Mouse (Mus musculus) left cerebral cortex, postnatal 10 days (tissue): ENCODE data around the gene B230118H07Rik. TPM values are rescaled to one million over a fixed set of nuclear protein-coding genes. Genes with fewer than 3 reads are reported as not detected.
A peak's percentile ranks its signal among the peaks of the same experiment; 100 is the strongest.
"Not testable (repeated sequence)": the region's sequence is repeated elsewhere in the genome, so short reads cannot be mapped to it uniquely, and the experiment has no call there.

Experiments used
- DNase-seq, 2 experiments: peaks; one replicate each; pipeline ENCODE4 v3.0.0; 2021 to 2022; ENCODE audit warnings: low spot score in 2 of 2, mixed read lengths in 1 of 2; ENCODE audit errors: extremely low spot score in 1 of 2
- intact Hi-C: fragments of 180-260 bp; cut with DNase I; formaldehyde crosslinking; loops from one replicate; pipeline ENCODE4 v1.15.1; 2025
- total RNA-seq, 2 experiments: library from RNA; stranded (reverse); gene quantifications; 2 replicates each; pipeline ENCODE4 v1.2.3; 2021

The B230118H07Rik gene
- total RNA-seq, 2 experiments from 2014 or later, result 24.7 to 27.9 TPM

DNA sequence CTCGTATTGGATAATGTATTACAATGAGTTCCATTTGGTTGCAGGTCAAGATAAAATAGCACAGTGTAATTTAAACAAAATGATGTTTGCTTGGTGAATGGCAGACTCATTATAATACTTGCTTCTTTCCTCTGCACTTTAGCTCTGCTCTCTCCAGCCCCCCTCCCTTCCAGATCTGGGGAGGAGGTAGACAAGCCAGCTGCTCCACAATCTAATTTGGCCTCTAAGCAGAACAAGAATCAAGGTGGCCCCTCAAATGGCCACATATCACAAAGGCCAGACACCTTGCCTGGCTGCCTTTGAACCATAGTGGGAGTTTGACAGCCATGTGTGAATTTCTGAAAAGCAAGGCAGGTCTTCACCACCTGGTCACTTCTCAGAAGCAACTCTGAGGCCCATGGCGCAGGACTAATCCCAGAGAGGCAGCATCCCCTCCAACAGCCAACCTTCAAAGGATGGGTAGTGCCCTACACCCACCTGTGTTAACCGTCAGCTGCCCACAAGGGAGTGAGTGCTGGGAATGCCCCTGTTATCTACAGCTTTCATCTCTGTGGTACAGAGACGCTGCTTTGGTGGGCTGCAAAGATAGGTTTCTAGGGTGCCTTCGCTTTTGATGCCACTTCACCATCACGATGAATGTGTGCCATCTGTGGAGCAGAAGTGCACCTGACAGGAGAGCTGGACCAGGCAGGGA is 98.2 kb downstream of the B230118H07Rik start:
- DNase-seq, result no peak
- intact Hi-C loops, result no loop called here

DNA sequence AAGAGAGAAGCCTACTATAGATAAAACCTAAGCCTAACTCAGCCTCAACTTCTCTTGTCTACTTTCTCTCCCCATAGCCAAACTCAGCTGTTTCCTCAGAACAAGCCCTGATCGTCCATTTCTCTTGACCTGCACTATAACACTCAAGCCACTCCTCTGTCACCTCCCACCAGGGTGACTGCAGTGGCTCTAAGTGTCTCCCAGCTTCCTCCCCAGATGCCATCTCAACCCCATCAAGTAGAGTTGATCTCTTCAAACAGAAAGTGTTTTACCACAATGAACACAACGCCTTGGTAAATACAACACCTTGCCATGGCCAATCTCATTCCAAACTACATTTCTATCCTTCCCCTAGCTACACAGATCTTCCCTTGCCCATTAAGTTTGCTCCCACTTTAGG is 99.2 kb downstream of the B230118H07Rik start:
- intact Hi-C loops, result no loop called here
- DNase-seq, result no peak

DNA sequence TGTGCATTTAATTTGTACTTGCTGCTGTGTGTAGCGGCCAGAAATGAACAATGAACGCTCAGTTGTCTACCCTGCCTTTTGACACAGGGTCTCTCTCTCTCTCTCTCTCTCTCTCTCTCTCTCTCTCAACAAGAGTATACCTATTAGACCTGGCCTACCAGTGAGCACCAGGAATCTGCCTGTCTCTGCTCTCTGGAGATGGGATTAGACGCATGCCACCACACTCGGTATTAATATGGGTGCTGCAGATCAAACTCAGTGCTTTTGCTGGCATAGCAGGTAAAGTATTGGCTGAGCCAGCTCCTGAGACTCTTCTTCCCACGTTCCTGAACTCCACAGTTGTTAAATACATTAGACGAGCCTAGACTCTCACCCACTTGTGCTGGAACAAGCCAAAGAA is 100.5 kb downstream of the B230118H07Rik start:
- DNase-seq, result no peak
- intact Hi-C loops, result no loop called here

DNA sequence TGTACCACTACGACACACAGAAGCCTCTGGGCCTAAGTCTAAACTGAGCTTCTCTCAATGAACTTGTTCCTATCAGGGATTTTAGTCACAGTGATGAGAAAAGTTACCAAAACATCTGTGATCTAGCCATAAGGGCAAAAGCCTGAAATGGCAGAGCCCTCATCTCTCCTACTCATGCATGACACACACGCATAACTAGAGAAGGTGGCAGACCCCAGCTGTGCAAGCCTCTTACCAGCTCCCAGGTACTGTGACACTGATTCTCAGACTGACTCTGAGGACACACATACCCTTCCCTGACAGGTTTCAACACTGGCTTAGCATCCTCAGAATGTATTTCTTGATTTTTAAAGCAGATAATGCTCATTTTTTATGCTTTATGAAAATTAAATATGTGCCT is 103.7 kb downstream of the B230118H07Rik start:
- intact Hi-C loops, result no loop called here

DNA sequence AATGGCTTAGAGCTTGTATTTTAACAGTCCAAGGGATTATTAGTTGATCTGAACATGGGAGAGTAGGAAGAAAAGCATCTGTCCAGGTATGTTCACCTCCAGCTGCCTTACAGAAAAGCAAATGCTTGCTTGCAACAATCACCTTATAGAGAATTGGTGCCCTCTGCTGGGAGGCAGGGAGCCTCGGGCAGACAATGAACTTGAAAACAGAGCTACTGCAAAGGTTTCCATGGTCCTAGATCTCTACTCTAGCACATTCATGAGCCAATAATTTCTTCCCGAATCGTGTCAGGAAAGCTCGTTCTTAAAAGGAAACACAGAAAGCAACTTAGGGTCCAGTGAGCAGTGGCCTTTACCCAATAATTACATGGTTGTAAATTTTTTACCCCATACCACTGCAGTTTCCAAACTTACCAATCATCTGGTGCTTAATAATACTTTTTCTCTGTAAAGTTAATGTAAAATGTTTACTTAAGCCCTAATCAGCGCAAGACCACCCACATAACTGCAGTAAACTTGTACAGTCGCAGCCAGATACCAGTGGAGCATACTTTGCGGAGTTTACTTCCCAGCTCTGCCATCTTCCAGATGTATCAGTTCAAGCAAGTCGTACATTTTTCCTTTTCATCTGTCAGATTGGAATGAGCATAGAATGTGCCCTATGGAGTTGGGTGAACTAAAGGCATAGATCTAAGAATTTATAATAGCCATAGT is 105.5 kb downstream of the B230118H07Rik start:
- DNase-seq, result no peak
- intact Hi-C loops, result no loop called here

More for the DNA sequence above, 103.7 kb downstream of the B230118H07Rik start:
- DNase-seq, result no peak

DNA sequence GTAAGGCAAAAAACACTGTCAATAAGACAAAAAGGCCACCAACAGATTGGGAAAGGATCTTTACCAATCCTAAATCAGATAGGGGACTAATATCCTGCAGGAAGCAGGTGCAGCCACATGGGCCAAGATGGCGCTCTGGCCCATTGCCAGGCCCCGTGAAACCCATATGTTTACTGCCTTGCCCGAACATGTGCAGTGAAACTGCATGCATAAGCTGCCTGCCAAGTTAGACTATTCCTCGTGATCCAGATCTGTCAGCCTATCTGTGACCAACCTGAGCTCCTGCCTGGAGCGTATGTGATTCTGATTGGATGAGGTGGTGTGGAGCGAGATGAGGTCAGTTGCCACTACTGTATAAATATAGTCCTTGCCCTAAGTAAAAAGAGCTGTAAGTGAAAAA is 112.4 kb downstream of the B230118H07Rik start:
- DNase-seq, intact Hi-C loops: not testable (repeated sequence)

DNA sequence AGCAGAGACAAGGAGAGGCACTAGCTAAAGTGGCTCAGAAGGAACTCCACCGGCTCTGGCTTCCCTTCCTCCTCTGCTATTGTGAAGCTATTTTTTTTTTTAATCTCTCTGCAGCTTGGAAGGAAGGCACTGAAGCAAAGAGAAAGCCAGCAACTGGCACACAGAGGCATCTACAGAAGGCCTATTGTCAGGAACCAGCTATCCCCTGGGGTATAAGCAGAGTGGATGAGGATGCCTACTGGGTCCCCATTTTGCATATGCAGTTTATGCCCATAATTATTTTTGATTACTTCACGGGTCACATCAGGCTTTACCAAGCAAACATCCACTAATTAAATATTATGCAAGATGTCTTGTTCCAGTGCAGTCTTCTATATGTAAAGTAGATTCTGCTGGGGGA is 115.6 kb downstream of the B230118H07Rik start:
- intact Hi-C loops, result no loop called here
- DNase-seq, result no peak

DNA sequence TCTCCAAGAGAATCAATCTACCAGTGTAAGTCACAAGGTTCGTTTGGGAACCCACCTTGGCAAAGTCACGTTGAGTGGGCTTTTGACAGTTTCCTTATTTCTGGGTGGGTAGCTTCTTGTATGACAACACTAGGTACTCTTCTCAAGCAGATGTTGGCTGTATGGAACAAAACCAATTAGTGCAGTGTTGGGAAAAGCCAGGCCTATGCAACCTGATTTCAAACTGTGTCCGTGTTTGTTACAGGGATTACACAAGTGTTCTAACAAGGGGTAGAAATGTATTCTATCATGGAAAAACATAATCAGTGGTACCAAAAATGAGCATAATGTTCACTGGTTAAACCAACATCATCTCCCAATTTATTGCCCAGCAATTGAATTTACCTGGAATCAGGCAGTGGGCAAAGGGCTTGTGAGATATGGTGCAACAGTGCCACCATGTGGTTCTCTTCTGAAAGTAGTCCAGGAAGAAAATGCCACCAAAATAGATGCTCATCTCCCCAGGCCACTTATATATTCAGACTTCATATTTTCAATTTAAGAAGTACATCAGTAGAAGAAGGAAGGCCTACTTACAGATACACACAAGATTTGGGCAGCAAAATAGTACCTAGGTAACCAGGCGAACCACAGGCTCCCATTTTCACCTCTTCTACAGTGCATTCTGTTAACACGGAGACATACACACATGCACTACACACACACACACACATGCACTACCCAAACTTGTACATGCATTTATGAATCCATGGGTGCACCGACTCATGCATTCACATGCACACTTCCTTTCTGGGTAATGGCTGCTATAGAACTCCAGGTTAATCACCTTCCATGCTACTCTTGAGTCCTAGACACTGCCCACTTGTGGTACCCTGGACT is 123.6 kb downstream of the B230118H07Rik start:
- intact Hi-C loops, result no loop called here
- peak; percentile 38 to 77 for DNase-seq

DNA sequence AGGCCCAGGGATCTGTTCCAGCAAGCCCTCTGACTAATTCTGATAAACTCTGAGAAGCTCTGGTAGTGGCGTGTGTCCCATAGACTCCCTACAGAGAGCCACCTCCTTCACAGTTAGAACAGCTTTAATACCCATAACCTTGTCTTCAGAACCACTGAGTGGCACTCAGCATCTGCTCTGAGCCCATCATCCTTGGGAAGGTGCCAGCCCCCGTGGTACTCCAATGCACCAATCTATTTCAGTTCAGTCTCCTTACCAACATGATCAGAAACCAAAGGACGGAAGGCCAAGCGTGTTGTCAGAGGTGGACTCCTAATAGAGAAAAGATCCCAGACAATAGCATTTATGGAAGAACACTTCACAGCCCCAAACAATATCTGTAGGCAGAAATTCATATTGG is 124.2 kb downstream of the B230118H07Rik start:
- intact Hi-C loops, result no loop called here

DNA sequence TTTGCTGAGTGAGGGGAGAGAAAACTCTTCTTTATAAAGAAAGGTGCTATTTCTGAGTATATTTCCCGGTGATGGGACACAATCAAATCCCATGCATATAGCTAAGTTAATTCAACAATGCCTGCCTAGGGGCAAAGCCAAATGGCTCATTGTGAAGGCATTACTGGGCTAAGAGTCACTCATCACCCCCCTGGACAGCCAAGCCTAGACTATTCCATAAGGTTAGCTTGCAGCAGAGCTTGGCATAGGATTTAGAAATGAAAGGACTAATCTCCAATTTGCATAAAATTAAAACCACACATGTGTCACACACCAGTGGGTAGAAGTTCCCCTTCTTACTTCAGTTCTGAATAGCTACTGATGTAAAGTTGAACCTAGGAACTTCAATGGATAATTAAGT is 128.8 kb downstream of the B230118H07Rik start:
- DNase-seq, result no peak
- intact Hi-C loops, result no loop called here

More for the DNA sequence above, 124.2 kb downstream of the B230118H07Rik start:
- DNase-seq, result peak in 1 of 2 experiments; percentile 23

DNA sequence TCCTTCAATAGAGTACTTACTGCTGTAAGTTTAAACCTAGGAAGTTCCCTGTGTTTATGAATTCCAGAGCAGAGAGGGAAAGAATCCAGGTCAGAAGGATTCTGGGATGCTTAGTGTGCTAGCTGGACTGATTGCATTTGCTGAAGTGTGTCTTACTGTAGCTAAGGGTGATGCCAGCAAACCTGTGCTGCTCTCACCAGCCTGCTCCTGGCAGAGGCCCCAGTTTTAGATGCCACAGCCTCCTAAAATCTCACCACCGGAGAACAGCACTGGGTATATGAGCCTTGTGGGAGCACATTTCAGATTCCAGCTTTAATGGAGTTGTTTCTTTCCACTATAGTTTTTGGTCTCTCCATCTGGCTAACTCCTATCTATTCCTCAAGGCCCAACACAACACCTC is 129.4 kb downstream of the B230118H07Rik start:
- intact Hi-C loops, result no loop called here
- DNase-seq, result no peak

Other genes with a start within 250 kb of the B230118H07Rik start
- not detected for gene Rag2, start 24.8 kb downstream of the B230118H07Rik start, total RNA-seq
- gene Rag1, start within 50 bp of the B230118H07Rik start, total RNA-seq, result under 1 TPM; 0.34 to 0.51 TPM
- 10 to 100 TPM in 1 of 2 experiments, 1 to 10 TPM in 1; 8.9 to 10.3 TPM for gene Traf6, start 28.9 kb upstream of the B230118H07Rik start, total RNA-seq
- gene Prr5l, start 233.5 kb upstream of the B230118H07Rik start, total RNA-seq, result 1 to 10 TPM; 2.3 to 4.5 TPM
- 10 to 100 TPM; 41.3 to 42.2 TPM for gene Commd9, start 236.7 kb upstream of the B230118H07Rik start, total RNA-seq